Mouse (Mus musculus): ENCODE measurements at regions not wholly inside any gene's neighbourhood (a gene's known extent, or its start where the extent isn't known, plus 50 kb on each side); places are given as distances from the start of the nearest gene placed in this dataset.
"Not testable (repeated sequence)": the region's sequence is repeated elsewhere in the genome, so short reads cannot be mapped to it uniquely, and the experiment has no call there.

DNA sequence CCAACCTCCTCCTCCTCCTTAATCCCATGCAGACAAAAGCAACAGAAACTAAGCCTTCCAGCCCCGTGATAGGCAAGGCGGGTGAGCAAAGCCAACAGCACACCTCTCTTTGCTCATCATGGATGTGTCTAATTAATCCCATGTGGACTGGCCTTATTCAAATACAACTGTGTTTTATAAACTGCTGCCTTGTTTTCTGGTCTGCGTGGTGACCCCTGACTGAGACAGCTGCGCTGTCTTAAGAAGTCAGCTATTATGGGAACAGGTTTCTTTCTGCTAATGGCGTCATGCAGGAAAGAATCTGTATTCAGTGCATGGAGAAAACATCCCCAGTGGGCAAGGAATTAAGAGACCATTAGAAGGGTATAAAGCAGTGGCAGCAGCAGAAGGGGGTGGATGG is 161.6 kb upstream of the Kiz start:
- H3K27ac ChIP-seq = no peak overlapping the region
- intact Hi-C loops (cut with DNase I) = no loop called here
- TF ChIP-seq CTCF (IDR thresholded peaks at IDR 0.05) = no peak

GRCm38 (mm10) chr2:146696277-146696676 is 159.4 kb upstream of the Kiz start:
- intact Hi-C loops (cut with DNase I) = no loop called here
- no peak overlapping the region for H3K27ac ChIP-seq
- TF ChIP-seq CTCF (IDR thresholded peaks at IDR 0.05) = no peak
- no peak for DNase-seq (ENCODE audit: extremely low spot score in 1 of 2, low spot score in 2 of 2)
- H3K4me3 ChIP-seq = no peak overlapping the region

More for the DNA sequence above, 161.6 kb upstream of the Kiz start:
- no peak overlapping the region for H3K4me3 ChIP-seq
- DNase-seq (ENCODE audit: extremely low spot score in 1 of 2, low spot score in 2 of 2) = no peak

DNA sequence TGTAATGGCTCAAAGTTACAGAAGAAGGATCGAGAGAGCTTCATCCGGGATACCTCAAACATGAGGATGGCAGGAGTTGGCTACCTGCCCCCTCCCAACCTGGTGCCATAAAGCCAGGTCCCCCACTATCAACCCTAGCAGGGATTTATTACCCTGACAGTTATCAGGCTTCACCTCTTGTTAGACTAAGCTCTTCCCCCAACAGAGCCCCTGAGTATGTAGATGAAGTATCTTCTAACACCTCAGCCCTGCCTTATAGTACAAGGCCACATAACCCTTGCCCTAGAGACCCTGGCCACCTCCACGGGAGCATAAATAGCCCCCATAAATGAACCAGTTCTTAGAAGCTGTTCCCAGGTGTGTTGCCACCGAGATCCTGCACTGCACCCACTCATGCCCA is 158.9 kb upstream of the Kiz start:
- H3K27ac ChIP-seq = no peak overlapping the region
- DNase-seq (ENCODE audit: extremely low spot score in 1 of 2, low spot score in 2 of 2) = no peak
- intact Hi-C loops (cut with DNase I) = no loop called here

GRCm38 (mm10) chr2:146710676-146711075 is 145.0 kb upstream of the Kiz start:
- Histone ChIP-seq H3K27ac (no peak overlapping the region), H3K4me3 (no peak overlapping the region)
- intact Hi-C loops (cut with DNase I) = no loop called here
- DNase-seq (ENCODE audit: extremely low spot score in 1 of 2, low spot score in 2 of 2) = peak in 1 of 2 experiments; percentile 13
- TF ChIP-seq CTCF (IDR thresholded peaks at IDR 0.05) = no peak

More for the DNA sequence above, 158.9 kb upstream of the Kiz start:
- no peak overlapping the region for H3K4me3 ChIP-seq
- TF ChIP-seq CTCF (IDR thresholded peaks at IDR 0.05) = no peak

DNA sequence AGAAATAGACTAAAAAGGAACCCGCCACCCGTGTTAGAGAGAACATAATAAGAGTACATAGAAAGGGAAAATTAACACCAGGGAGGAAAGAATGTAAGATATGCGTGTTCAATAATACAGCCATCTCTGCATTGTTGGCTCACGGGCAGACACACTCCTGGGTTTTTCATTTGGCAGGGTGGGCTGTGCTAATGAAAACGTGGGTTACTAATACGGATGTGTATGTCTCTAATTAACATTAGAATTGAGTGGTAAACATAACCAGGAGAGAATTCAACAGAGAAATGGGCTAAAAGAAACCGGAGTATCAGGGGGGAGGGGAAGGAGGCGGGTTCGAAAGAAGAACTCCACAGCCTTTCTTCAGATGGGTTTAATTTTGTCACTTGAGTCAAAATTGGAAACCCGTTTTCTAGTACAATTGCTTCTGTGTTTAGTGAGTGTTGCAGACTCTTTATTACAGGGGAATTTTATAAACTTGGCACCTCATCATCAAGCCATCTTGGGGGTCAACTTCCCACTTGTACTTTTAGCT is 134.4 kb upstream of the Kiz start:
- TF ChIP-seq CTCF (IDR thresholded peaks at IDR 0.05) = no peak
- intact Hi-C loops (cut with DNase I) = loop anchor here (5.0 kb wide), 1 partner anchor 111 kb away; no protein-coding TSS in a partner anchor
- H3K27ac ChIP-seq = no peak overlapping the region

DNA sequence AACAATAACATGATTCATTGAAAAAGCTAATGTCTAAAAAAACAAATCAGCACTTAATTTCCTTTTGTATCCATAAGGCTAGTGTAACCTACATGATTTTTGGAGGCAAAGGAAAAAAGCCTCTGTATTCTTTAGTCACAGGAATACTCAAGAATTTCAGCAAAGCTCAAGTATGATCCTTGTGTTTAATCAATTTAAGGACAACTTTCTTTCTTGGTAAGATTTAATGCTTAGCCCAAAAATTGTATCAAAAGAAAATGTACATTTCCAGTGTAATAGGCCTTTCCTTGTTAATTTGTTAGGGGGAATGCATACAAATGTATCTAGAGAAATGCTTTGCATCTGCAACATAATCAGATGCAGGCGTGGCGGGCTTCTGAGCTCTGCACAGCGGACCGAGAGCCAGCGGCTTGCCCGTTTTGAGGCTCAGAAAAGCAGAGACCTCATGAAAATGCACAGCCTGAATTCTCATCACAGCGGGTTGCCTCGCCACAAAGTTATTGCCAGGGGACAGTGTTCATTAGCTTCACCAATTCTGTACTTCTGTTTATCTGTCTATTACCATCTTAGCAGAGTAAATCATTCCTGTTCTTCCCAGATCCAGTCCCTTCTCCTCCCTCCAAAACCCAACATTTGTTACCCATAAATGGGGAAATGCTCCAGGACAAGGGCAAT is 133.2 kb upstream of the Kiz start:
- DNase-seq (ENCODE audit: extremely low spot score in 1 of 2, low spot score in 2 of 2) = no peak
- intact Hi-C loops (cut with DNase I) = loop anchor here (5.0 kb wide), 1 partner anchor 110 kb away; no protein-coding TSS in a partner anchor
- no peak for TF ChIP-seq CTCF (IDR thresholded peaks at IDR 0.05)
- Histone ChIP-seq H3K4me3 (no peak overlapping the region), H3K27ac (no peak overlapping the region)

More for the DNA sequence above, 134.4 kb upstream of the Kiz start:
- DNase-seq (ENCODE audit: extremely low spot score in 1 of 2, low spot score in 2 of 2) = no peak
- no peak overlapping the region for H3K4me3 ChIP-seq

DNA sequence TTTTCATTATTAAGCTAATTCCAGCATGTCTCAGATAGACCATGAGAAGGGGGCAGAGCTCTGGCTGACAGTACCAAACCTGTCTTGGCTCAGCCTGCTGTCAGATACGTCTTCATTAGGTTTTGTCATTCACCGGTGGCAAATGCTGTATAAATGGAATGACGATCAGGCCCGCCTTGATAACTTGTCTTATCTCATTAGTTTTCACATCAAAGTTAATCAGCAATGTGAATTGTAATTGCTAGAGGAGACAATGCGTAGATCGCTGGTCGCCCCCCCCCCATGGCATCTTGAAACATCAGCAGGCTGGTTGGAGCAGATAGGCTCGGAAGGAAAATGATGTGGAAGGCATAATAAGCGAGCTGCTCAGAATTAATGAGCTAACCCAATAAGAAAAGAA is 132.5 kb upstream of the Kiz start:
- no peak for TF ChIP-seq CTCF (IDR thresholded peaks at IDR 0.05)
- no peak for DNase-seq (ENCODE audit: extremely low spot score in 1 of 2, low spot score in 2 of 2)
- H3K4me3 ChIP-seq = no peak overlapping the region
- intact Hi-C loops (cut with DNase I) = loop anchor here (5.0 kb wide), 1 partner anchor 109 kb away; no protein-coding TSS in a partner anchor
- H3K27ac ChIP-seq = no peak overlapping the region

- intact Hi-C loops (cut with DNase I) = loop anchor here (5.0 kb wide), 1 partner anchor 109 kb away; no protein-coding TSS in a partner anchor
- no peak overlapping the region for H3K4me3 ChIP-seq
- DNase-seq (ENCODE audit: extremely low spot score in 1 of 2, low spot score in 2 of 2) = no peak
- no peak for TF ChIP-seq CTCF (IDR thresholded peaks at IDR 0.05)
- H3K27ac ChIP-seq = no peak overlapping the region
These were observed 132.0 kb upstream of the Kiz start for GRCm38 (mm10) chr2:146723671-146724070.

DNA sequence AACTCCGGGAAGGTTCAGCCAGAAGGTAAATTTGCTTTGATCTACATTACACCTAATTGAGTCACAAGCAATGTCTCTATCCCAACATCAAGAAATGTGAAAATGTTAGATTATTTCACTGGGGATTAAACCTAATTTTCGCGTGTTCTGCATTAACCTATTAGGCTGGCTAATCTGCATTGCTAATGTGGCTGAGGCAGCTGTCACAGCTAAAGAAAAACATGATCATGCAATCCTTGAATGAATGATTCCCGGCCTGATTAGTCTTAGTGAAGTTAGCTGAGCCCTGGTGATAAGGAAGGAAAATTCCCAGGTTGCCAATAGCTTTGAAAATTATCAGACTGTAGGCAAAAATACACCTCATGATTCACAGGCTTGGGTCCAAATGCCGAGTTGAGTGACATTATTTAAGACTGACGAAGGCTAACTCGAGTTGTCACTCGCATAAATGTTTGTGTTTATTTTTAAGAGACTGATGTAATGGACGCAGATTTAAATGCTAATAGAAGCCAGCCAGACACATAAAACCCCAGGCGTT is 131.5 kb upstream of the Kiz start:
- Histone ChIP-seq H3K4me3 (no peak overlapping the region), H3K27ac (no peak overlapping the region)
- intact Hi-C loops (cut with DNase I) = loop anchor here (5.0 kb wide), 1 partner anchor 108 kb away; no protein-coding TSS in a partner anchor

GRCm38 (mm10) chr2:146724924-146725555 is 130.6 kb upstream of the Kiz start:
- intact Hi-C loops (cut with DNase I) = loop anchor here (5.0 kb wide), 1 partner anchor 107 kb away; no protein-coding TSS in a partner anchor
- TF ChIP-seq CTCF (IDR thresholded peaks at IDR 0.05) = no peak
- DNase-seq (ENCODE audit: extremely low spot score in 1 of 2, low spot score in 2 of 2) = no peak
- Histone ChIP-seq H3K27ac (no peak overlapping the region), H3K4me3 (no peak overlapping the region)

More for the DNA sequence above, 131.5 kb upstream of the Kiz start:
- DNase-seq (ENCODE audit: extremely low spot score in 1 of 2, low spot score in 2 of 2) = no peak
- no peak for TF ChIP-seq CTCF (IDR thresholded peaks at IDR 0.05)

- TF ChIP-seq CTCF (IDR thresholded peaks at IDR 0.05) = no peak
- Histone ChIP-seq H3K4me3 (no peak overlapping the region), H3K27ac (no peak overlapping the region)
- intact Hi-C loops (cut with DNase I) = no loop called here
- no peak for DNase-seq (ENCODE audit: extremely low spot score in 1 of 2, low spot score in 2 of 2)
These were observed 127.0 kb upstream of the Kiz start for GRCm38 (mm10) chr2:146728693-146729092.

GRCm38 (mm10) chr2:146731081-146731480 is 124.6 kb upstream of the Kiz start:
- Histone ChIP-seq H3K27ac (no peak overlapping the region), H3K4me3 (no peak overlapping the region)
- DNase-seq (ENCODE audit: extremely low spot score in 1 of 2, low spot score in 2 of 2) = no peak
- TF ChIP-seq CTCF (IDR thresholded peaks at IDR 0.05) = no peak
- intact Hi-C loops (cut with DNase I) = no loop called here

DNA sequence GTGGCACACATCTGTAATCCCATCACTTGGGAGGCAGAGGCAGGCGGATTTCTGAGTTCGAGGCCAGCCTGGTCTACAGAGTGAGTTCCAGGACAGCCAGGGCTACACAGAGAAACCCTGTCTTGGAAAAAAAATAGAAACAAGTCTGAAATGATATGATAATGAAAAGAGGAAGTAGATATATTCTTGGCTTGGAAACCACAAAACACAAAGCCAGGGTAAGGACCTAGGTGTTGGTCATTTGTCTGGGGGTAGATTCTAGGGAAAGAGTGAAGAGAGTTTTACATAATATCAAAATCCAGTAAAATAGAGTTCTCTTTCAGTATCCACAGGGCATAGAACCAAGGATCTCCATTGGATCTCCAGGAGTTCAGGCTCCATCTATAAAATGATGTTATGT is 122.8 kb upstream of the Kiz start:
- H3K27ac ChIP-seq; H3K4me3 ChIP-seq; DNase-seq (ENCODE audit: extremely low spot score in 1 of 2, low spot score in 2 of 2); intact Hi-C loops (cut with DNase I): not testable (repeated sequence)
